Mouse (Mus musculus) adipocyte (in vitro differentiated cells): ENCODE measurements around the gene Wscd2.

ENCODE experiments used
- DNase-seq: peaks from one replicate; pipeline ENCODE4 v3.0.0-alpha.2; 2016; ENCODE audit warnings: low spot score

Wscd2 gene

GRCm38 (mm10) chr5:113618716-113619115 lies 128.6 kb downstream of the Wscd2 start:
- no peak for DNase-seq

- DNase-seq = no peak
These were observed 129.0 kb downstream of the Wscd2 start for GRCm38 (mm10) chr5:113619151-113619550.

- no peak for DNase-seq
These were observed 130.1 kb downstream of the Wscd2 start for GRCm38 (mm10) chr5:113620130-113620716.

GRCm38 (mm10) chr5:113620999-113621398 lies 130.9 kb downstream of the Wscd2 start:
- no peak for DNase-seq

- DNase-seq = no peak
These were observed 132.9 kb downstream of the Wscd2 start for GRCm38 (mm10) chr5:113623052-113623451.

GRCm38 (mm10) chr5:113625068-113625467 lies 134.9 kb downstream of the Wscd2 start:
- no peak for DNase-seq

GRCm38 (mm10) chr5:113626352-113626751 lies 136.2 kb downstream of the Wscd2 start:
- DNase-seq = peak; percentile 32

- DNase-seq = no peak
These were observed 136.9 kb downstream of the Wscd2 start for GRCm38 (mm10) chr5:113626991-113627390.

- DNase-seq = no peak
These were observed 137.8 kb downstream of the Wscd2 start for GRCm38 (mm10) chr5:113627820-113628437.

GRCm38 (mm10) chr5:113629248-113629647 lies 139.1 kb downstream of the Wscd2 start:
- no peak for DNase-seq

- no peak for DNase-seq
These were observed 140.0 kb downstream of the Wscd2 start for GRCm38 (mm10) chr5:113630116-113630515.

GRCm38 (mm10) chr5:113633037-113633714 lies 143.0 kb downstream of the Wscd2 start:
- DNase-seq = no peak

- DNase-seq = peak; percentile 76
These were observed 144.0 kb downstream of the Wscd2 start for GRCm38 (mm10) chr5:113634024-113634651.

- DNase-seq = no peak
These were observed 144.9 kb downstream of the Wscd2 start for GRCm38 (mm10) chr5:113634887-113635610.

- no peak for DNase-seq
These were observed 145.9 kb downstream of the Wscd2 start for GRCm38 (mm10) chr5:113635861-113636565.

GRCm38 (mm10) chr5:113637631-113638030 lies 147.5 kb downstream of the Wscd2 start:
- peak; percentile 31 for DNase-seq

GRCm38 (mm10) chr5:113638055-113638454 lies 147.9 kb downstream of the Wscd2 start:
- no peak for DNase-seq

GRCm38 (mm10) chr5:113639126-113639525 lies 149.0 kb downstream of the Wscd2 start:
- DNase-seq = no peak
